Mouse (Mus musculus) kidney, adult 2 months (tissue): ENCODE data around the gene Magi3.

Source experiments
- CTCF ChIP-seq: fragments of 200-500 bp; conservative IDR thresholded peaks from 2 replicates; pipeline ENCODE4 v1.5.1; 2011; ENCODE audit warnings: low read depth, mild to moderate bottlenecking, control low read depth, low read length, moderate library complexity, mixed read lengths; ENCODE audit not compliant: insufficient read depth, insufficient read length
- POLR2A ChIP-seq: fragments of 200-500 bp; IDR thresholded peaks from one replicate; pipeline ENCODE4 v1.6.1; 2011; ENCODE audit warnings: low read depth, low read length, control low read depth

GRCm38 (mm10) chr3:104059001-104059622 is 161.1 kb downstream of the Magi3 start:
- TF ChIP-seq POLR2A (no peak), CTCF (no peak)
